Mouse (Mus musculus) intestine, postnatal 0 days (tissue): ENCODE measurements around the gene C9. TPM values are rescaled to one million over a fixed set of nuclear protein-coding genes. Genes with fewer than 3 reads are reported as not detected.

ENCODE experiments used
- ATAC-seq: fragments of 200-750 bp; cut with Nextera tagmentation; 2 replicates; pipeline ENCODE4 v1.8.0; 2017; ENCODE audit warnings: mild to moderate bottlenecking, moderate TSS enrichment, moderate library complexity
- H3K27ac ChIP-seq: fragments of 300-500 bp; sonication (generic); 2 replicates; pipeline ENCODE4 v1.5.1; 2014; ENCODE audit warnings: mild to moderate bottlenecking, low read depth, low read length, moderate library complexity
- H3K27me3 ChIP-seq: fragments of 300-500 bp; sonication (generic); replicated peaks from 2 replicates; pipeline ENCODE4 v1.6.1; 2014; ENCODE audit warnings: low read length, mixed read lengths; ENCODE audit not compliant: control insufficient read depth, insufficient read depth
- H3K36me3 ChIP-seq: fragments of 300-500 bp; sonication (generic); 2 replicates; pipeline ENCODE4 v1.6.1; 2014; ENCODE audit warnings: mild to moderate bottlenecking, moderate library complexity; ENCODE audit not compliant: control insufficient read depth, insufficient read depth
- H3K4me1 ChIP-seq: fragments of 300-500 bp; sonication (generic); replicated peaks from 2 replicates; pipeline ENCODE4 v1.6.1; 2014; ENCODE audit warnings: antibody characterized with exemption, low read length, mixed read lengths; ENCODE audit not compliant: control insufficient read depth, insufficient read depth
- H3K4me2 ChIP-seq: fragments of 300-500 bp; sonication (generic); replicated peaks from 2 replicates; pipeline ENCODE4 v1.6.1; 2014; ENCODE audit warnings: low read depth, mild to moderate bottlenecking, moderate library complexity
- H3K4me3 ChIP-seq: fragments of 300-500 bp; sonication (generic); 2 replicates; pipeline ENCODE4 v1.5.1; 2014; ENCODE audit warnings: low read depth, low read length
- H3K9ac ChIP-seq: fragments of 300-500 bp; sonication (generic); 2 replicates; pipeline ENCODE4 v1.6.1; 2014; ENCODE audit warnings: mild to moderate bottlenecking, low read depth, low read length
- H3K9me3 ChIP-seq: fragments of 300-500 bp; sonication (generic); 2 replicates; pipeline ENCODE4 v1.6.1; 2016; ENCODE audit warnings: mixed run types; ENCODE audit not compliant: control insufficient read depth
- CTCF ChIP-seq: sonication (generic); IDR thresholded peaks from 2 replicates; pipeline ENCODE4 v1.5.1; 2016; ENCODE audit warnings: low read depth, mild to moderate bottlenecking, control low read depth, antibody characterized with exemption, moderate library complexity
- WGBS: fragments of 180-500 bp; shearing (Covaris S2); extraction: QIAGEN DNeasy Blood & Tissue Kit; methylation state at CpG from one replicate; pipeline ENCODE4 v1.1.7; 2014; 5-methylcytosine and 5-hydroxymethylcytosine counted together
- polyA plus RNA-seq: library from polyadenylated mRNA; unstranded; fragments of >200 nt; fragmentation: Nextera tagmentation; extraction: Ambion mirVana; gene quantifications from 2 replicates; pipeline ENCODE4 v1.2.1, GENCODE M21; 2015

C9 gene
- polyA plus RNA-seq, 1 experiment from 2014 or later, result 0.57 TPM

GRCm38 (mm10) chr15:6498396-6499070 lies 53.4 kb downstream of the C9 start:
- WGBS, result 85% methylated on average over 10 of the region's 10 CpGs
- no peak overlapping the region for H3K9ac ChIP-seq
- H3K27ac ChIP-seq, result no peak overlapping the region
- H3K36me3 ChIP-seq, result no peaks in the 10 kb centered on the region
- no peak for ATAC-seq
- H3K9me3 ChIP-seq, result no peaks in the 10 kb centered on the region
- no peak overlapping the region for H3K4me3 ChIP-seq
- no peak for TF ChIP-seq CTCF
- no peak overlapping the region for H3K4me2 ChIP-seq
- no peaks in the 10 kb centered on the region for H3K4me1 ChIP-seq
- no peaks in the 10 kb centered on the region for H3K27me3 ChIP-seq

DNA sequence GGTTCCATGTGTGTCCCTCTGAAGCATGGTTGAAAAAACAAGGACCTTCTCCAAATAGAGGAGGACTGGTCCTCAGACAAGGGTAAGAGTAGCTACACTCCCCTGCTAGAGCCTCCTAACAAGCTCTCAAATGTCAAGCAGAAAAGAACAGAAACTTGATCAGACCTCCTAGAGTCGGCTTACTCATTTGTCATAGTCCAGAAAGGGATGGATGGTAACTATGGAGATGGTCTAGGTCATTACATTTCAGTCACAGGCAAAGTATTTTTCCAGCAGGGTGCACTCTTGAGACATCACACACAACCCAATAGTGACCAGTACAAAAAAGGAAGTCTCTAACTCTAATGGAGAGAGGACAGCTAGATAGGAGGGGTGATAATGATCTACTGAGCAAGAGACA lies 55.7 kb downstream of the C9 start:
- H3K36me3 ChIP-seq, result no peaks in the 10 kb centered on the region
- H3K9ac ChIP-seq, result no peak overlapping the region
- no peak for ATAC-seq
- no peak overlapping the region for H3K27ac ChIP-seq
- no peaks in the 10 kb centered on the region for H3K27me3 ChIP-seq
- H3K4me3 ChIP-seq, result no peak overlapping the region
- no peaks in the 10 kb centered on the region for H3K9me3 ChIP-seq
- no peaks in the 10 kb centered on the region for H3K4me1 ChIP-seq
- 63% methylated on average over 1 of the region's 1 CpGs for WGBS
- TF ChIP-seq CTCF, result peak; percentile 68
- no peak overlapping the region for H3K4me2 ChIP-seq

DNA sequence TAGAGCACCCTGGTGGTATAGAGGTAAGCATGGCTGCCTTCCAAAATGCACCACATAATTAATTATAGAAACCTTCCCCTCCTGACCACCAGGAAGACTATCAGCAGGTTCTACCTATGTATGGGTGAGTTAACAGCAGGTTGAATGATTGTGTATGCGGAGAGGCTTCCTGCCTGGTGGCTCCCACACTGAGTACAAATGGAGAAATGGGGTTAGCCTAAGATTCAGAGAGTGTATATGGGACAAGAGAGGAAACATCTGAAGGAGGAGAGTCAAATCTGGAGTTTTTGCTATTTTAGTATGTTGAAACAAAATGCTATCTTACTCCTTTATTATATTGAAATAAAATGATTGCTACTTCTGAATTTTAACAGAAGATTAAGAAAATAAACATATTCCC lies 72.4 kb downstream of the C9 start:
- H3K36me3 ChIP-seq, result no peaks in the 10 kb centered on the region
- no peak for TF ChIP-seq CTCF
- WGBS, result 97% methylated on average over 1 of the region's 1 CpGs

GRCm38 (mm10) chr15:6519417-6520255 lies 74.5 kb downstream of the C9 start:
- Histone ChIP-seq H3K4me2 (no peak overlapping the region), H3K27me3 (no peaks in the 10 kb centered on the region), H3K4me1 (no peaks in the 10 kb centered on the region), H3K36me3 (no peaks in the 10 kb centered on the region), H3K27ac (no peak overlapping the region), H3K9me3 (no peaks in the 10 kb centered on the region), H3K4me3 (no peak overlapping the region), H3K9ac (no peak overlapping the region)
- no peak for TF ChIP-seq CTCF
- ATAC-seq, result no peak
- 84% methylated on average over 19 of the region's 19 CpGs for WGBS

More for the DNA sequence above, 72.4 kb downstream of the C9 start:
- no peak overlapping the region for H3K27ac ChIP-seq
- H3K9ac ChIP-seq, result no peak overlapping the region
- H3K4me1 ChIP-seq, result no peaks in the 10 kb centered on the region
- H3K4me2 ChIP-seq, result no peak overlapping the region
- H3K4me3 ChIP-seq, result no peak overlapping the region
- no peaks in the 10 kb centered on the region for H3K9me3 ChIP-seq
- no peaks in the 10 kb centered on the region for H3K27me3 ChIP-seq
- ATAC-seq, result no peak

DNA sequence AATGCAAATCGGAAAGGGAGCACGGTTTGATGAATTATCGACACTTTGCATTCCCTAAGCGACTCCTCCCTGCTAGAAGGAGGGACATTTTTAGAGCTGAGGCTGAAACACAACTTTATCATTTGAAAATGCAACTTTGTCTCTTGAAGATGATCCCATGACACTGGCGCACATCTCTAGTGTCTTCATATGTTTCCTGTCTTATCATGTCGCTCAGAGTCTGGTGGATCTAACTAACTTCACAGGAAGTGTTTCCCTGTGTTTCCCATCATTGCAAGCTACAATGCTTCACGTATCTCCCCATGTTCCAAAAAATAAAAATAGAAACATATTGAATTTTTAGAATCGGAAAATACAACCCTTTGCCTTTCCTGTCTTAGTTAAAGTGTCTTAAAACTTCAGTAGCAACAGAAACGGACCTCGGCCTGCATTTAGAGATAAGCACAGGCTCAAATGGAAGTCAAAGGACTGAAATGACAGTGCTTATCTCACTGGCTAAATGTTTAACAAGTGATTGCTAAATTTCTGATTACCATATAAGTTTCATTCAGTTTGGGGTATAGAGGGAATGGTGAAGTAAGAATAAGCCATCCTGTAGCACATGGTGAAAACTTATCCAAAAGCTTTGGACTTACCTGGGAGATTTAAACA lies 75.5 kb downstream of the C9 start:
- Histone ChIP-seq H3K4me3 (no peak overlapping the region), H3K27ac (no peak overlapping the region), H3K4me1 (no peaks in the 10 kb centered on the region), H3K36me3 (no peaks in the 10 kb centered on the region), H3K4me2 (no peak overlapping the region), H3K27me3 (no peaks in the 10 kb centered on the region), H3K9ac (no peak overlapping the region), H3K9me3 (no peaks in the 10 kb centered on the region)
- ATAC-seq, result no peak
- 48% methylated on average over 10 of the region's 10 CpGs for WGBS
- TF ChIP-seq CTCF, result no peak

DNA sequence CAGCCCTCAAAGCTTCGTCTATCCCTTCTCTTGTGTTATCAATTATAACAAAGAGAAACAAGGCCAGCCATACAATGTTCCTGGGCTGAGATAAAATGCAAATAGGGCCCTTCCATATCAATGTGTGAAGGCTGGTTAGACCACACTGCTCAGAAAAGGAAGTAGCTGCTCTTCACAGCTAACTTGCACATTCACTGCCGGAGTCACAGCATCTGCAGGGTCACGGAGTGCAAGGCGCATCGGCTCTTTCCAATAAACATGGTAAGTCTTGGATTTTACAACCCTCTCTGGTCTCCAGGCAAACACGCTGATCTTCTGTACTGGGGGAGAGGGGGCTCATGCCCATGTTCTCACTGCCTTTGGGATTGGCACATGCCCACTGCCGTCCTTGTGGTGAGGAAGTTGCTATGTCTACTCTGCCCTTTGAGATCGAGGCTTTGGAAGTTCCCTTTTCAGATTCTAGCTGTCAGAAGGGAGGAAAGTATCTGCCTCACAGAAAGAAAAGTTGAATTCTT lies 77.6 kb downstream of the C9 start, which contains the start of gene Fyb:
TSS of gene Fyb (plus strand) at position 201 of the 515 bp plus-strand sequence.
- no peaks in the 10 kb centered on the region for H3K27me3 ChIP-seq
- ATAC-seq, result no peak
- H3K36me3 ChIP-seq, result no peaks in the 10 kb centered on the region
- H3K9me3 ChIP-seq, result no peaks in the 10 kb centered on the region
- H3K4me3 ChIP-seq, result no peak within 1 kb of the TSS
- 62% methylated on average over 8 of the region's 8 CpGs for WGBS
- H3K27ac ChIP-seq, result no peak within 1 kb of the TSS
- no peaks in the 10 kb centered on the region for H3K4me1 ChIP-seq
- H3K4me2 ChIP-seq, result no peak within 1 kb of the TSS
- TF ChIP-seq CTCF, result no peak
- no peak within 1 kb of the TSS for H3K9ac ChIP-seq
